Mouse (Mus musculus): ENCODE data around the gene Mospd3.

- TF ChIP-seq GATA1 (IDR thresholded peaks at IDR 0.05; ENCODE audit: borderline replicate concordance, low read length) (no peak), FLI1 (IDR thresholded peaks at IDR 0.05; ENCODE audit: low read length) (0 out of 2 replicates have a peak, but pooled peaks have one; percentile 39)
These were observed 30.3 kb upstream of the Mospd3 start for GRCm38 (mm10) chr5:137631171-137631570.
